Mouse (Mus musculus): ENCODE results near the gene Phyhd1.

Phyhd1 gene

DNA sequence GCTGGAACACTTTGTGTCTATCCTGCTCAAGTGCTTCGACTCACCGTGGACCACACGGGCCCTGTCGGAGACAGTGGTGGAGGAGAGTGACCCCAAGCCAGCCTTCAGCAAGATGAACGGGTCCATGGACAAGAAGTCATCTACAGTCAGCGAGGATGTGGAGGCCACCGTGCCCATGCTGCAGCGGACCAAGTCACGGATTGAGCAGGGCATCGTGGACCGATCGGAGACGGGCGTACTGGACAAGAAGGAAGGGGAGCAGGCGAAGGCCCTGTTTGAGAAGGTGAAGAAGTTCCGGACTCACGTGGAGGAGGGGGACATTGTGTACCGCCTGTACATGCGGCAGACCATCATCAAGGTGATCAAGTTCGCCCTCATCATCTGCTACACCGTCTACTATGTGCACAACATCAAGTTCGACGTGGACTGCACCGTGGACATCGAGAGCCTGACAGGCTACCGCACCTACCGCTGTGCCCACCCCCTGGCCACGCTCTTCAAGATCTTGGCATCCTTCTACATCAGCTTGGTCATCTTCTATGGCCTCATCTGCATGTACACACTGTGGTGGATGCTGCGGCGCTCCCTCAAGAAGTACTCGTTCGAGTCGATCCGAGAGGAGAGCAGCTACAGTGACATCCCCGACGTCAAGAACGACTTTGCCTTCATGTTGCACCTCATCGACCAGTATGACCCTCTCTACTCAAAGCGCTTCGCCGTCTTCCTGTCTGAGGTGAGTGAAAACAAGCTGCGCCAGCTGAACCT is 10.2 kb upstream of the Phyhd1 start:
- DNase-seq (ENCODE audit: low read depth, low spot score) = no peak

GRCm38 (mm10) chr2:30256616-30257350 is 9.2 kb upstream of the Phyhd1 start:
- no peak for DNase-seq (ENCODE audit: low read depth, low spot score)

DNA sequence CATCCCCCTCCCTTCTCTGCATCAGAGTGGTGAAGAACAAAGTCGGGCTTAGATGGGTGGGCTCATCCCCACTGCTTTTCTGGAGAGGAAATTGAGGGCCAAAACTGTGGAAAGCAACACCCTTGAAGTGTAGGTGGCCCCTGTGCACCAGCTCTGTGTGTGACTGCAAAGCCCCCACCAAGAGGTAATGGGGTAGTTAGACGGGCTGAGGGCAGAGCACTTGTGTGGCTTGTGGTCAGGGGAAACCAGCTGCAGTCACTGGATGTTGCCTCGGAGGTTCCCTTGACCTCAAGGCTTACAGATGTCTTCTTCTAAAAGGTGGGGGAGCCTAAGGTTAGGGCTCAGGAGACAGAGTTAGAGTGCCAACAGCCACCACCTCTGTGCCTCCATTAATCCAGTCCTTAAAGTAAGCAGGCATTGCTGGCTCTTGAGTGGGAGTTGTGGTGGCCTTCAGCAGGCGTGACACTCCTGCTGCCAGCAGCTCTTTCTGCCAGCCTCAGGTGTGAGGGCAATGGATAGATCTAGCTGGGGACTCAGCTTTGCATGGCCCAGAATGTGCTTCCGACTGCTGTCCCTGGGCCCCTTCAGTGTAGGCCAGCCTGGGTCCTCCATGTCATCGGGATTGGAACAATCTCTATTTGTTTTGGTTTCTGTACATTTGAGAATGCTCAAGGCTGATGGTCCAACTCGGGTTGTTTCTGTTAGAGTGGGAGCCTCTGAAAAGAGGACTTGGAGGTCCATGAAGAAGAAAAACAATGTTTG is 8.1 kb upstream of the Phyhd1 start:
- no peak for DNase-seq (ENCODE audit: low read depth, low spot score)

DNA sequence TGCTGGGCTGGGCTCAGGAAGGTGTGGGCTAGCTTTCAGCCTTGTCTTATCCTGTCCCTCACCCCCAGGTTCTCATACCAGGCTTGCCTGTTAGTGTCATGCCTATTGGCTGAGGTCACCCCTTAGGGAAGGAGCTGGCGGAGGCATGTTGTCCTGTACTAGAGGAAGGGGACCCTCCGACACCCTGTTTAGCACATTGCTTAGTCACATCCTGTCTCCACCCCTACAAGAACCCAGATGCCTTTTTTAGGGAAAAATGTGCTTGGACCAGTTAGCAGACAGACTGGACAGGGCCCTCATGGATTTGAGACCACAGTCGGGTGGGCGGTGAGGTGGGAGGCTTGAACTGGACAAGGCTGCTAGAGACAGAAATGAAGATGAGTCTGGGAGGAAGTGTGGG is 7.4 kb upstream of the Phyhd1 start:
- DNase-seq (ENCODE audit: low read depth, low spot score) = no peak

- no peak for DNase-seq (ENCODE audit: low read depth, low spot score)
Measured at GRCm38 (mm10) chr2:30259131-30260064, 6.6 kb upstream of the Phyhd1 start.

- peak; percentile 46 for DNase-seq (ENCODE audit: low read depth, low spot score)
Measured at GRCm38 (mm10) chr2:30261064-30261736, 4.8 kb upstream of the Phyhd1 start.

DNA sequence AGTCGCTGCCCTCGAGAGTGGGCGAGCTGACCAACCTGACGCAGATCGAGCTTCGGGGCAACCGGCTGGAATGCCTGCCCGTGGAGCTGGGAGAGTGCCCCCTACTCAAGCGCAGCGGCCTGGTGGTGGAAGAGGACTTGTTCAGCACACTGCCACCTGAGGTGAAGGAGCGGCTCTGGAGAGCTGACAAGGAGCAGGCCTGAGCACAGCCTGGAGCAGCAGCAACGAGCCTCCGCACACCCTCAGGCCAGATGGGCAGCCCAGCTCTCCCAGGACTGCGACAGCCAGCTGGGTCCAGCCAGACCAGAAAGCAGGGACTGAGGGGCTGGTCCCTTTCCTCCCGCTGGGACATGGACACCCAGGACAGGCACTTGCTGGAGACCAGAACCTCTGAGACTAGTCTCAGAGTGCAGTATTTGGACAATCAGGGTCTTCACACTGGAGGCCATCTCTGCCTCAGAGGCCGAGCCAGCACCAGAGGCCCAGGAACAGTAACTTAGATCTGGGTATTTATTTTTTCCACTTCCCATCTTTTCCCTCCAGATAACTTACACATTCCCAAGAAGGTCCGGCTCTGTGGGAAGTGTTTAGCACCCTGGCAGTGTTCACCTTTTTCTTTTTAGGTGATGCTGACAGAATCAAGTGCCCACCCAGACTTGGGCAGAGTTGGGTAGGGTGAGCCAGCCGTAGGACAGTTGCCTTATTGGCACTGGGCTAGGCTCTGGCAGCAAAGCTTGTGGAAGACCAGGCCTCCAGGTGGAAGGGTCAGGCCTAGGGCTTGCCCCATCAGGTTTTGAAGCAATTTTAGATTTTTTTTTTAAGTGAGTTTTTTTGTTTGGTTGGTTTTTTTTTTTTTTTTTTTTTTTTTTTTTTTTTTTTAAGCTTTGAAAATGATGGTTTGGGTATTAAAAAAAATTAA is 3.8 kb upstream of the Phyhd1 start:
- DNase-seq (ENCODE audit: low read depth, low spot score) = no peak

GRCm38 (mm10) chr2:30262840-30263441 is 3.1 kb upstream of the Phyhd1 start:
- no peak for DNase-seq (ENCODE audit: low read depth, low spot score)

DNA sequence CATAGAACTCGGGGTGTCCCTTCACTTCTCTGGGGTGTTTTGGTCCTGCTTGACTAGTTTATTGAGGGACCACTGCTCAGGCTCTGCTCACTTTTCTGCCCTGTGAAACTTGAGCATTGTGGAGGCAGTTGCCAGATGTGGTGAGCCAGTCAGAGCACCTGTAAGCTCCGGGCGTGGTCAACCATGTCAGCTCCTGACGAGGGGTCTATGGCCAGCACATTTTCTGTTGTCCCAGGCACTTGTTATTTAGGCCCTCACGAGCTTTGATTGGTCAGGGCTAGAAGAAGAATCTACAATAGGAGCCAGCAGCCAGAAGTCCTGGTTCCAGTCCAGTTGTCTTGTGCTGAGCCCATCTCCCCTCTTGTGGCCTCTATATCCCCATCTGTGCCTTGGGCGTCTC is 2.2 kb upstream of the Phyhd1 start:
- no peak for DNase-seq (ENCODE audit: low read depth, low spot score)

DNA sequence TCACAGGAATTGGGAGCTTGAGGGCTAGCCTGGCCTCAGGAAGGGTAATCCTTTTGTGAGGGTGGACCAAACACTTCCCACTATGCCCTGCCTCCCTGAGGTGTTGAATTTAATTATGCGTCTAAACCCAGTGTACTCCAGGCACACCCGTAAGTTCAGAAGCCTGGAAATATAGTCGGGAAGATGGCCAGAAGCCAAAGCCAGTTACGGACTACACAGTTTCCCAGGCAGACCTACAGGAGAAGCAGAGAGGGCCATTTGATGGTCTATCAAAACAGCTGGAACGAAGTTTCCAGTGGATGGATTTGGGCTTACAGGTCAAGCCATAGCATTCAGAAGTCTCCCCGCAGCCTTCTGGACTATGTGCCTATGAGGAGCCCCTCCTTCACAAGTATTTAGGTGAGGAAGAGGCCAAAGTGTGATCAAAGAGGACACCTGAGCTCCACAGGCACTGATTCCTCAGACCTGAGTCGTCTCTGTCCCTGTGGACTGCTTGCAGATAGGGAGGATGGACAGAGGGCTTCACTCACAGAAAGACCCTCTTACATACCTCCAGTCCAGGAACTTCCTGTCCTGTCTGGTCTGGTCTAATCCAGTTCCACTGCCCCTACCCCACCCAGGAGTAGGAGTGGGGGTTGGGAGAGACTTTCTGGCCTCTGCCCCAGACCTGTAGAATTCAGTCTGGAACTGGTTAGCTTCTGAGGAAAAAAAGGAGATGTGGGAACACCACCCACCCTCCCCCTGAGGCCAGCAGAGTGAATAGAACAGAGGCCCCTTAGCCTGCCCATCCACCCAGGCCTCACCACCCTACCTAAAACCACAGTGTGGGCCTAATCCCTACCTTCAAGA is 1.1 kb upstream of the Phyhd1 start:
- DNase-seq (ENCODE audit: low read depth, low spot score) = no peak

DNA sequence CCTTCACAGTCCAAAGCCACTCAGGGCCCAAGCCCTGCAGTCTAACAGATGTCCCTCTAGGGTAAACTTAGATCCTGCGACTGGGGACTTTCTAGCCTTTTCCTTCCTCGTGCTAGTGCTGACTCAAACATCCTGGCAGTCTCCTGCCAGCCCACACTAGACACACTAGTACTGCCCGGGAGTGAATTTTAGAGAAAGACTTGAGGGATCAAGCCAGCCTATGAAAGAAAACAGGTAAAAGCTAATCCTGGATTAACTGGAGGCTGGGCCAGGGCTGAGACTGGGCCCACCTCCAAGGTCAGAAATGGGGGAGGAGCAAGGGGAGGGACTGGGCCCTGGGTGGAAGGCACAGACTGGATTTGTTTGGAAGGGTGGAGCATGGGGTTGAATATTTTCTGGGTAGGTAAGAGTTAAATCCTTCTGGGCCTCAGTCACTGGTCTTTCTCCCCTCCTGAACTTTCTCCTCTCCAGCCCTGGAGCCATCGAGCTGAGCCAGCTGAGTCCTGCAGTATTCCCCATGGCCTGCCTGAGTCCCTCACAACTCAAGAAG is 464 bp downstream of the Phyhd1 start:
- DNase-seq (ENCODE audit: low read depth, low spot score) = no peak

GRCm38 (mm10) chr2:30267466-30267865 is 1.5 kb downstream of the Phyhd1 start:
- no peak for DNase-seq (ENCODE audit: low read depth, low spot score)

DNA sequence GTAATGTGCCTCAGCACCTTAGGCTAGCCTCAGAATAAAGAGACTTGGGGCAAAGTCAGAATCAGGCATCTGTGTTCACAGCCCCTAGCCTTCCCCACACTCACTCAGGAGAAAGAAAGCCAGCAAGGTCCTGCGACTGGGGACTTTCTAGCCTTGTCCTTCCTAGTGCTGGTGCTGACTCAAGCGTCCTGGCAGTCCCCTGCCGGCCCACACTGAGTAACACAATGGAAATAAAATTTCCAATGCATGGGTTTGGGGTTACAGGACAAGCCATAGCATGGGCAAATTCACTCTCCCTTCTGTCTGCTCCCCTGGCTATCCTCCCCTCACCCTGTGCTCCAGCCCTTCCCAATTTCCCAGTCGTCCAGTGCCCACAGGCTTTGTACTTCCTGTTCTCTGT is 2.4 kb downstream of the Phyhd1 start:
- DNase-seq (ENCODE audit: low read depth, low spot score) = no peak

DNA sequence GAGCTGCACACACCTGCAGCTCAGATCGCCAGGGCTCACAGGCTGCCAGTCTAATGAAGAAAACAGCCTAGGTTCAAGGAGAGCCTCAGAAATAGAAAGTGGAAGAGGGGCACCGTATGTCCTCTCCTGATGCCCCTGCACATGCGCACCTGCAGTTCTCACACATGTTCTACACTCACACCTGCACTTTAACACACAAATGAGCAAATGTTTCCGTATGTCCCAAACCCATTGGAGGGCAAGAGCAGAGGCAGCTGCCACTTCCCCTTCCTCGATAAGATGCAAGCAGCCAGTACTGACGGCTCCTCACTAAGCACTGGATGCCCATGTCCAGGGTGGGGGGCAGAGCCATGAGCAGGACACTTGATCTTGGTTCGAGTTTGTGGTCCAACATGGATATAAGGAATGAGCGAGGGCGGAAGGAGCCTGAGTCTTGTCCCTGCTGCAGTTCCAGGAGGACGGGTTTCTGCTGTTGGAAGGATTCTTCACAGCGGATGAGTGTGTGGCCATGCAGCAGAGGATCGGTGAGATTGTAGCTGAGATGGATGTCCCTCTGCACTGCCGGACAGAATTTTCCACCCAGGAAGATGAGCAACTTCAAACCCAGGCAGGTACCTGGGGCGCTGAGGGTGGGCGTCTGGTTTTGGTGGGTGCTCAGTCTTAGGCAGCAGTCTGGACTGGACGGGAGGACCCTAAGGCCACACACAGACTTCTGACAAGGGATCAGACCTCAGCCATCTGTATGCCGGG is 3.4 kb downstream of the Phyhd1 start:
- no peak for DNase-seq (ENCODE audit: low read depth, low spot score)

DNA sequence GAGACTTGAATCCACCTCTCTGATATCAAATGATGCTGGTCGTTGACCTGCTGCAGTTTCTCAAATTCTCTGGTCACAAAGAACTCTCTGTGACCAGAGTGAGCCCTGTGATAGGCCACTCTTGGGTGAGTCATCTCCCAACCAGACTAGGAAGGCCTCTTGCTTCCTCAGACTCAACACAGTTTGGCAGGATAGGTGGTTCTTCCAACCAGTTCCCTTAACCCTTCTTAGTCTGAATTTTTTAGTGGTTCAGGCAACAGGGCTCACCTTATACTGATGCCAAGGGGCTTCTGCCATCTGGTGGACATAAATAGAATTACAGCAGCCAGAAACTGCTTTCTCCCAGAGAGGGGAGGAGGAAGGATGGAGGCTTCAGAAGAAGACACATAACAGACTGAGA is 4.1 kb downstream of the Phyhd1 start:
- peak; percentile 81 for DNase-seq (ENCODE audit: low read depth, low spot score)

DNA sequence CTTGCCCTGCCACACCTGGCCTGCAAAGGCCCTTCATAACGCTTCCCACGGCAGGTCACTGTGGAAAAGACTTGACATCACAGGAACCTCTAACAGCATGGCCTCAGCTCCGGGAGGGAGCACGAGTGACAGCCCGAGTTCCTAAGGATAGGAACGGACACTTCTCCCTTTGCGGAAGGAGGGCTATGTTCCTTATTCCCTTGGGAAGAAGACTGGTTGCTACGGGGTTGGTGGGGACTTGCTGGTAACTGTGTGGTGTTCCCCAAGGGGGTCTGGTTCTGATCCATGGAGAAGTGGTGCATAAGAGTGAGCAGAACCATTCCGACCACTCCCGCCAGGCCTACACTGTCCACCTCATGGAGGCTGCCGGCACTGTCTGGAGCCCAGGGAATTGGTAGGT is 14.7 kb downstream of the Phyhd1 start, which contains the start of gene Gm28038:
Gm28038 (plus strand) TSS at position 301 of the 400 bp plus-strand sequence.
- DNase-seq (ENCODE audit: low read depth, low spot score) = no peak

- DNase-seq (ENCODE audit: low read depth, low spot score) = no peak
Measured at GRCm38 (mm10) chr2:30281651-30282050, 15.6 kb downstream of the Phyhd1 start.

All from CD4-positive, CD25-positive, alpha-beta regulatory T cell, adult 2 months (primary cell).